In genomic region chr3:84848798-84849197, GRCm38 (mm10) we compare ENCODE assay signal across 11 mouse cellular contexts. TPM values are rescaled to one million over a fixed set of nuclear protein-coding genes. Genes with fewer than 3 reads are reported as not detected.
A peak's percentile ranks its signal among the peaks of the same experiment; 100 is the strongest.
DNase-seq lines count a peak whose midpoint lies in the region; ATAC-seq and TF ChIP-seq lines count a peak whose summit lies in the region.
"Had no signal": no experiment of that assay in that cellular context is flagged by ENCODE, and none has a peak within 500 bp of the region (broad histone marks: within the 10 kb centered on the region; RNA-seq: fewer than 3 reads in every experiment).

No protein-coding gene starts in this region.

- no peaks in the 10 kb centered on the region for H3K27me3 ChIP-seq in midbrain, embryonic 16.5 days (ENCODE audit: control insufficient read depth, insufficient read depth, low read depth, low read length)
- no peaks in the 10 kb centered on the region for H3K27me3 ChIP-seq in hindbrain, postnatal 0 days (ENCODE audit: insufficient read depth, low read length)
- H3K27me3 ChIP-seq: lung, embryonic 15.5 days had no signal

- DNase-seq in gastrocnemius, postnatal 25 days = peak; percentile 6
- no peak for DNase-seq in gastrocnemius, postnatal 4 days (ENCODE audit: low spot score in 2 of 2)
- DNase-seq in T-cell, adult 2 months (ENCODE audit: low spot score) = peak; percentile 73
- DNase-seq in kidney, postnatal 14 days = peak; percentile 36
- peak; percentile 64 for DNase-seq in naive thymus-derived CD4-positive, alpha-beta T cell, adult 2 months (ENCODE audit: low read depth)
- DNase-seq in spleen, postnatal 4 days (ENCODE audit: low spot score in 2 of 2) = no peak
- DNase-seq in hindbrain, postnatal 0 days (ENCODE audit: low spot score) = no peak
- DNase-seq: cerebellum, adult 2 months had no signal

- 88% methylated on average over 4 of the region's 4 CpGs for WGBS in midbrain, embryonic 16.5 days
- WGBS in hindbrain, postnatal 0 days = 89% methylated on average over 4 of the region's 4 CpGs

- H3K4me3 ChIP-seq in midbrain, embryonic 16.5 days (ENCODE audit: low read depth, low read length) = no peak overlapping the region
- H3K4me3 ChIP-seq in hindbrain, postnatal 0 days (ENCODE audit: low read length) = no peak overlapping the region
- H3K4me3 ChIP-seq: erythroblast, embryonic 14.5 days; lung, embryonic 15.5 days had no signal

- H3K27ac ChIP-seq in midbrain, embryonic 16.5 days (ENCODE audit: low read length) = no peak overlapping the region
- H3K27ac ChIP-seq in hindbrain, postnatal 0 days = no peak overlapping the region
- H3K27ac ChIP-seq: lung, embryonic 15.5 days had no signal

- H3K4me2 ChIP-seq in midbrain, embryonic 16.5 days (ENCODE audit: low read length) = no peak overlapping the region
- H3K4me2 ChIP-seq in hindbrain, postnatal 0 days (ENCODE audit: low read depth, low read length) = no peak overlapping the region
- H3K4me2 ChIP-seq: lung, embryonic 15.5 days had no signal

- no peak overlapping the region for H3K9ac ChIP-seq in midbrain, embryonic 16.5 days (ENCODE audit: low read depth, low read length)
- no peak overlapping the region for H3K9ac ChIP-seq in hindbrain, postnatal 0 days (replicated peaks; ENCODE audit: low read length)
- H3K9ac ChIP-seq: lung, embryonic 15.5 days had no signal

- no peaks in the 10 kb centered on the region for H3K36me3 ChIP-seq in midbrain, embryonic 16.5 days (ENCODE audit: control insufficient read depth, insufficient read depth, low read length)
- H3K36me3 ChIP-seq in hindbrain, postnatal 0 days (ENCODE audit: insufficient read depth, low read length) = no peaks in the 10 kb centered on the region
- H3K36me3 ChIP-seq: lung, embryonic 15.5 days had no signal

- TF ChIP-seq CTCF in hindbrain, postnatal 0 days (IDR thresholded peaks at IDR 0.05; ENCODE audit: low read depth) = no peak

- no peaks in the 10 kb centered on the region for H3K4me1 ChIP-seq in midbrain, embryonic 16.5 days (ENCODE audit: control insufficient read depth, insufficient read depth, low read length)
- H3K4me1 ChIP-seq in hindbrain, postnatal 0 days (ENCODE audit: insufficient read depth, low read length) = no peaks in the 10 kb centered on the region

- H3K9me3 ChIP-seq in midbrain, embryonic 16.5 days (replicated peaks; ENCODE audit: control insufficient read depth, low read length, poor library complexity, severe bottlenecking) = no peaks in the 10 kb centered on the region
- H3K9me3 ChIP-seq in hindbrain, postnatal 0 days (ENCODE audit: low read length) = no peaks in the 10 kb centered on the region
- H3K9me3 ChIP-seq: lung, embryonic 15.5 days had no signal

- ATAC-seq in midbrain, embryonic 16.5 days = no peak
- ATAC-seq in hindbrain, postnatal 0 days = no peak

RNA-seq across cellular contexts. Expression of gene Fbxw7, which starts 33.7 kb away (rescaled TPM):
- 10 to 100 TPM; 15.1 to 20.5 TPM for total RNA-seq in gastrocnemius, postnatal 25 days (2021)
- total RNA-seq in gastrocnemius, postnatal 4 days (2021) = 10 to 100 TPM; 41.8 to 49.6 TPM
- 28.5 and 29.0 TPM in 2 replicates for polyA plus RNA-seq in midbrain, embryonic 16.5 days (2015; fragmentation: Nextera tagmentation; extraction: Ambion mirVana)
- 40.6 and 40.7 TPM in 2 replicates for total RNA-seq in hindbrain, postnatal 0 days (2014; rRNA removed)
- 39.2 and 40.1 TPM in 2 replicates for polyA plus RNA-seq in hindbrain, postnatal 0 days (2015; fragmentation: Nextera tagmentation; extraction: Ambion mirVana)

Comparison
In these comparisons a context has a peak if more than half of its experiments do, and no peak if none do; other contexts are left out.
1. DNase-seq: peak in gastrocnemius, postnatal 25 days (single experiment), T-cell, adult 2 months (single experiment), kidney, postnatal 14 days (single experiment) and naive thymus-derived CD4-positive, alpha-beta T cell, adult 2 months (single experiment); none in gastrocnemius, postnatal 4 days (0 of 2), spleen, postnatal 4 days (0 of 2) and hindbrain, postnatal 0 days (single experiment).